ENCODE assay signal across 8 mouse cellular contexts in genomic region chr9:44772750-44773651, GRCm38 (mm10). TPM values are rescaled to one million over a fixed set of nuclear protein-coding genes. Genes with fewer than 3 reads are reported as not detected.
DNase-seq lines count a peak whose midpoint lies in the region; ATAC-seq and TF ChIP-seq lines count a peak whose summit lies in the region.

No protein-coding gene starts in this region.

- no peaks in the 10 kb centered on the region for H3K27me3 ChIP-seq in forebrain, embryonic 15.5 days

- peaks cover 2% of the 10 kb centered on the region in 2 experiments; a peak in 2 of 4 replicates for H3K4me1 ChIP-seq in ES-E14 (ENCODE audit: control insufficient read depth in 2 of 2, insufficient read depth in 2 of 2, low read length in 2 of 2, poor library complexity in 1 of 2)
- peaks cover 21% of the 10 kb centered on the region for H3K4me1 ChIP-seq in forebrain, embryonic 15.5 days
- peaks cover 9% of the 10 kb centered on the region for H3K4me1 ChIP-seq in lung, adult 2 months (ENCODE audit: control insufficient read depth, insufficient read depth, low read length)

- DNase-seq in ES-E14 (ENCODE audit: low read depth, low spot score), result peak; percentile 95
- peak; percentile 90 for DNase-seq in cerebellum, adult 11-12 months
- peak; percentile 87 for DNase-seq in heart, postnatal 25 days (ENCODE audit: low spot score)
- peak; percentile 87 to 97 for DNase-seq in layer of hippocampus, adult 18-20 months (ENCODE audit: low spot score in 2 of 2)
- DNase-seq in lung, adult 2 months, result peak; percentile 90
- DNase-seq in thymus, adult 18-20 months, result peak; percentile 81 to 84

- peak overlapping the region; percentile 95 for H3K9ac ChIP-seq in ES-E14 (ENCODE audit: insufficient read depth, low read depth, low read length, poor library complexity, severe bottlenecking)
- H3K9ac ChIP-seq in forebrain, embryonic 15.5 days (replicated peaks), result peak overlapping the region; percentile 75

- intact Hi-C loops in heart, postnatal 25 days (cut with DNase I), result loop anchor here (5.0 kb wide), 1 partner anchor 109 kb away; the partner anchor contains the start of gene Kmt2a

- H3K4me2 ChIP-seq in forebrain, embryonic 15.5 days (replicated peaks), result peak overlapping the region; percentile 86

- H3K9me3 ChIP-seq in ES-E14 (ENCODE audit: control insufficient read depth, insufficient read depth, low read depth, low read length), result no peaks in the 10 kb centered on the region
- no peaks in the 10 kb centered on the region for H3K9me3 ChIP-seq in forebrain, embryonic 15.5 days

- TF ChIP-seq CTCF in lung, adult 2 months (IDR thresholded peaks at IDR 0.05; ENCODE audit: insufficient read depth, low read length), result peak; percentile 68

- peak overlapping the region; percentile 68 to 85 for H3K4me3 ChIP-seq in ES-E14 (ENCODE audit: insufficient read depth in 1 of 2, low read depth in 1 of 2, low read length in 2 of 2, poor library complexity in 1 of 2, severe bottlenecking in 1 of 2)
- H3K4me3 ChIP-seq in forebrain, embryonic 15.5 days, result peak overlapping the region; percentile 78
- peak overlapping the region; percentile 81 for H3K4me3 ChIP-seq in lung, adult 2 months (replicated peaks; ENCODE audit: extremely low read depth, low read depth, low read length)

- peak; percentile 99 for ATAC-seq in forebrain, embryonic 15.5 days (replicated peaks)
- ATAC-seq in neutrophil, adult 5-6 weeks (ENCODE audit: extremely low read depth, insufficient number of reproducible peaks, low FRiP score, poor library complexity, severe bottlenecking), result peak; percentile 99

- in situ Hi-C loops in ES-E14 (cut with MboI; ENCODE audit: low sequenced_read_pairs in 2 of 2, unreplicated experiment in 2 of 2), result no loop called here

- H3K36me3 ChIP-seq in ES-E14 (ENCODE audit: control insufficient read depth, insufficient read depth, low read length, poor library complexity, severe bottlenecking), result peaks cover 3% of the 10 kb centered on the region; the same call in 1 of the 2 replicates
- H3K36me3 ChIP-seq in forebrain, embryonic 15.5 days, result peaks cover 5% of the 10 kb centered on the region; the same call in 1 of the 2 replicates

- TF ChIP-seq POLR2A in lung, adult 2 months (IDR thresholded peaks at IDR 0.05; ENCODE audit: borderline replicate concordance, extremely low read depth, low read depth, low read length), result peak; percentile 32; the same call in 1 of the 2 replicates

- under 1% methylated on average over 41 of the region's 41 CpGs for WGBS in forebrain, embryonic 15.5 days
- whole genome bisulfite sequencing in lung, adult 2 months, result 1% methylated on average over 41 of the region's 41 CpGs

- peak overlapping the region; percentile 70 for H3K27ac ChIP-seq in ES-E14 (ENCODE audit: insufficient read depth, low read depth, low read length, poor library complexity, severe bottlenecking)
- peak overlapping the region; percentile 80 for H3K27ac ChIP-seq in forebrain, embryonic 15.5 days (replicated peaks)

TF ChIP-seq in ES-E14, 5 proteins besides CTCF, POLR2A, EP300 and RAD21:
- peak; percentile 92 for TF ChIP-seq CHD2 (IDR thresholded peaks at IDR 0.05; ENCODE audit: low read depth, low read length)
- no peak for TF ChIP-seq ZNF384 (IDR thresholded peaks at IDR 0.05; ENCODE audit: low read depth, low read length)
- peak; percentile 74 for TF ChIP-seq HCFC1 (IDR thresholded peaks at IDR 0.05; ENCODE audit: borderline replicate concordance, insufficient read depth, low read length)

RNA-seq across cellular contexts. Expression of gene Ift46, which starts 5.3 kb away (rescaled TPM):
- total RNA-seq in ES-E14 (2012; rRNA removed), result 49.1 and 64.4 TPM in 2 replicates
- 174 and 179 TPM in 2 replicates for polyA plus RNA-seq in forebrain, embryonic 15.5 days (2015; fragmentation: Nextera tagmentation; extraction: Ambion mirVana)
- 10 to 100 TPM; 32.0 to 39.5 TPM for total RNA-seq in heart, postnatal 25 days (2021)
- total RNA-seq in layer of hippocampus, adult 18-20 months (2021), result 10 to 100 TPM; 65.2 to 78.9 TPM
- 38.9 and 67.5 TPM in 2 replicates for polyA plus RNA-seq in lung, adult 2 months (2012; rRNA removed)
- total RNA-seq in neutrophil, adult 5-6 weeks (2017), result 49.6 and 51.0 TPM in 2 replicates

RNA-seq across cellular contexts. Expression of gene Arcn1, which starts 5.4 kb away (rescaled TPM):
- total RNA-seq in ES-E14 (2012; rRNA removed), result 46.4 and 72.3 TPM in 2 replicates
- polyA plus RNA-seq in forebrain, embryonic 15.5 days (2015; fragmentation: Nextera tagmentation; extraction: Ambion mirVana), result 134 and 139 TPM in 2 replicates
- total RNA-seq in heart, postnatal 25 days (2021), result 10 to 100 TPM; 85.4 to 85.5 TPM
- 100 to 1,000 TPM in 1 of 2 experiments, 10 to 100 TPM in 1; 97.1 to 103 TPM for total RNA-seq in layer of hippocampus, adult 18-20 months (2021)
- polyA plus RNA-seq in lung, adult 2 months (2012; rRNA removed), result 26.6 and 40.8 TPM in 2 replicates
- 130 and 132 TPM in 2 replicates for total RNA-seq in neutrophil, adult 5-6 weeks (2017)

RNA-seq across cellular contexts. Expression of gene Tmem25, which starts 26.1 kb away (rescaled TPM):
- 0.54 and 1.0 TPM in 2 replicates for total RNA-seq in ES-E14 (2012; rRNA removed)
- 6.9 and 7.5 TPM in 2 replicates for polyA plus RNA-seq in forebrain, embryonic 15.5 days (2015; fragmentation: Nextera tagmentation; extraction: Ambion mirVana)
- 10 to 100 TPM; 13.4 to 15.1 TPM for total RNA-seq in heart, postnatal 25 days (2021)
- 10 to 100 TPM; 49.4 to 54.9 TPM for total RNA-seq in layer of hippocampus, adult 18-20 months (2021)
- polyA plus RNA-seq in lung, adult 2 months (2012; rRNA removed), result 3.7 and 5.1 TPM in 2 replicates
- 0.25 TPM in 1 of 2 replicates, not detected in the other for total RNA-seq in neutrophil, adult 5-6 weeks (2017)

RNA-seq across cellular contexts. Expression of gene Ttc36, which starts 29.9 kb away (rescaled TPM):
- total RNA-seq in ES-E14 (2012; rRNA removed), result 0.80 and 2.2 TPM in 2 replicates
- 0.36 TPM in 1 of 2 replicates, not detected in the other for polyA plus RNA-seq in forebrain, embryonic 15.5 days (2015; fragmentation: Nextera tagmentation; extraction: Ambion mirVana)
- total RNA-seq in heart, postnatal 25 days (2021), result under 1 TPM; 0.34 to 0.61 TPM
- 1 to 10 TPM in 1 of 2 experiments, not detected in 1; 1.2 TPM for total RNA-seq in layer of hippocampus, adult 18-20 months (2021)
- 17.6 and 19.8 TPM in 2 replicates for polyA plus RNA-seq in lung, adult 2 months (2012; rRNA removed)
- total RNA-seq in neutrophil, adult 5-6 weeks (2017), result 0.93 and 1.4 TPM in 2 replicates

RNA-seq across cellular contexts. Expression of gene Phldb1, which starts 38.0 kb away (rescaled TPM):
- 25.8 and 44.0 TPM in 2 replicates for total RNA-seq in ES-E14 (2012; rRNA removed)
- 46.4 and 50.0 TPM in 2 replicates for polyA plus RNA-seq in forebrain, embryonic 15.5 days (2015; fragmentation: Nextera tagmentation; extraction: Ambion mirVana)
- total RNA-seq in heart, postnatal 25 days (2021), result 100 to 1,000 TPM; 115 to 121 TPM
- total RNA-seq in layer of hippocampus, adult 18-20 months (2021), result 10 to 100 TPM; 62.4 to 84.0 TPM
- polyA plus RNA-seq in lung, adult 2 months (2012; rRNA removed), result 87.6 and 93.5 TPM in 2 replicates
- total RNA-seq in neutrophil, adult 5-6 weeks (2017), result 0.25 TPM in 1 of 2 replicates, not detected in the other

Comparison
In these comparisons a context has a peak if more than half of its experiments do, and no peak if none do; other contexts are left out.
1. Peak in every context shown above with its lines: DNase-seq, ATAC-seq, H3K4me3 ChIP-seq and H3K27ac ChIP-seq.